Mouse (Mus musculus): ENCODE measurements around the gene Zfp382. TPM values are rescaled to one million over a fixed set of nuclear protein-coding genes. Genes with fewer than 3 reads are reported as not detected.
"Not testable (repeated sequence)": the region's sequence is repeated elsewhere in the genome, so short reads cannot be mapped to it uniquely, and the experiment has no call there.

The Zfp382 gene
- polyA plus RNA-seq, 1 experiment from 2014 or later, result 15.5 TPM

- Histone ChIP-seq H3K9ac (peak within 1 kb of the TSS; percentile 82), H3K9me3 (ENCODE audit: control insufficient read depth, low read length) (no peaks in the 10 kb centered on the region), H3K27ac (peak within 1 kb of the TSS; percentile 98), H3K4me2 (replicated peaks) (peak within 1 kb of the TSS; percentile 88), H3K4me1 (replicated peaks; ENCODE audit: control insufficient read depth, insufficient read depth, low read length) (peaks cover 23% of the 10 kb centered on the region), H3K36me3 (replicated peaks; ENCODE audit: control insufficient read depth, insufficient read depth) (peaks cover 6% of the 10 kb centered on the region), H3K27me3 (ENCODE audit: control insufficient read depth, insufficient read depth, low read length) (no peaks in the 10 kb centered on the region), H3K4me3 (replicated peaks; ENCODE audit: low read length) (peak within 1 kb of the TSS; percentile 63)
- ATAC-seq (ENCODE audit: low FRiP score), result peak; percentile 81
- under 1% methylated on average over 26 of the region's 26 CpGs for WGBS
- peak; percentile 94 for DNase-seq (ENCODE audit: low spot score)
Measured at GRCm38 (mm10) chr7:30094646-30095429, 26.9 kb upstream of the Zfp382 start, which contains the start of gene Zfp260. Gene Zfp260 (plus strand): TSS chr7:30094777.

- Histone ChIP-seq H3K27ac (peak overlapping the region; percentile 98), H3K9me3 (ENCODE audit: control insufficient read depth, low read length) (no peaks in the 10 kb centered on the region), H3K4me1 (replicated peaks; ENCODE audit: control insufficient read depth, insufficient read depth, low read length) (peaks cover 23% of the 10 kb centered on the region), H3K27me3 (ENCODE audit: control insufficient read depth, insufficient read depth, low read length) (no peaks in the 10 kb centered on the region), H3K9ac (peak overlapping the region; percentile 82), H3K36me3 (replicated peaks; ENCODE audit: control insufficient read depth, insufficient read depth) (peaks cover 14% of the 10 kb centered on the region), H3K4me2 (replicated peaks) (peak overlapping the region; percentile 88), H3K4me3 (replicated peaks; ENCODE audit: low read length) (peak overlapping the region; percentile 63)
- peak; percentile 31 for DNase-seq (ENCODE audit: low spot score)
- WGBS, result 4% methylated on average over 5 of the region's 5 CpGs
- ATAC-seq (ENCODE audit: low FRiP score), result no peak
Measured at GRCm38 (mm10) chr7:30095551-30096125, 26.1 kb upstream of the Zfp382 start.

- no peak overlapping the region for H3K27ac ChIP-seq
Measured at GRCm38 (mm10) chr7:30099297-30099696, 22.4 kb upstream of the Zfp382 start.

GRCm38 (mm10) chr7:30116076-30116475 lies 5.7 kb upstream of the Zfp382 start:
- ATAC-seq (ENCODE audit: low FRiP score) (no peak), DNase-seq (ENCODE audit: low spot score) (no peak)
- H3K9me3 ChIP-seq (ENCODE audit: control insufficient read depth, low read length), result 0 out of 2 replicates have a peak, but pooled peaks cover 12% of the 10 kb centered on the region
- WGBS, result 94% methylated on average over 5 of the region's 5 CpGs
- H3K4me2 ChIP-seq (replicated peaks), result no peak overlapping the region
- no peaks in the 10 kb centered on the region for H3K36me3 ChIP-seq (replicated peaks; ENCODE audit: control insufficient read depth, insufficient read depth)
- H3K4me1 ChIP-seq (replicated peaks; ENCODE audit: control insufficient read depth, insufficient read depth, low read length), result no peaks in the 10 kb centered on the region
- no peak overlapping the region for H3K4me3 ChIP-seq (replicated peaks; ENCODE audit: low read length)
- H3K27ac ChIP-seq, result no peak overlapping the region
- no peak overlapping the region for H3K9ac ChIP-seq
- H3K27me3 ChIP-seq (ENCODE audit: control insufficient read depth, insufficient read depth, low read length), result no peaks in the 10 kb centered on the region

More at GRCm38 (mm10) chr7:30099297-30099696, 22.4 kb upstream of the Zfp382 start:
- H3K9ac ChIP-seq, result no peak overlapping the region
- no peak overlapping the region for H3K4me3 ChIP-seq (replicated peaks; ENCODE audit: low read length)
- peaks cover 44% of the 10 kb centered on the region for H3K36me3 ChIP-seq (replicated peaks; ENCODE audit: control insufficient read depth, insufficient read depth)
- peaks cover 19% of the 10 kb centered on the region for H3K4me1 ChIP-seq (replicated peaks; ENCODE audit: control insufficient read depth, insufficient read depth, low read length)
- H3K27me3 ChIP-seq (ENCODE audit: control insufficient read depth, insufficient read depth, low read length), result no peaks in the 10 kb centered on the region
- 95% methylated on average over 13 of the region's 13 CpGs for WGBS
- H3K4me2 ChIP-seq (replicated peaks), result no peak overlapping the region
- DNase-seq (ENCODE audit: low spot score) (no peak), ATAC-seq (ENCODE audit: low FRiP score) (no peak)
- H3K9me3 ChIP-seq (ENCODE audit: control insufficient read depth, low read length), result peaks cover 19% of the 10 kb centered on the region

- H3K4me1 ChIP-seq (replicated peaks; ENCODE audit: control insufficient read depth, insufficient read depth, low read length); DNase-seq (ENCODE audit: low spot score); H3K36me3 ChIP-seq (replicated peaks; ENCODE audit: control insufficient read depth, insufficient read depth); H3K4me3 ChIP-seq (replicated peaks; ENCODE audit: low read length); H3K9ac ChIP-seq; H3K4me2 ChIP-seq (replicated peaks); H3K27me3 ChIP-seq (ENCODE audit: control insufficient read depth, insufficient read depth, low read length); ATAC-seq (ENCODE audit: low FRiP score); H3K27ac ChIP-seq: not testable (repeated sequence)
- WGBS, result 92% methylated on average over 12 of the region's 12 CpGs
- 0 out of 2 replicates have a peak, but pooled peaks cover 12% of the 10 kb centered on the region for H3K9me3 ChIP-seq (ENCODE audit: control insufficient read depth, low read length)
Measured at GRCm38 (mm10) chr7:30117935-30118334, 3.8 kb upstream of the Zfp382 start.

- Histone ChIP-seq H3K9me3 (ENCODE audit: control insufficient read depth, low read length) (no peaks in the 10 kb centered on the region), H3K4me2 (replicated peaks) (peak overlapping the region; percentile 73), H3K27me3 (ENCODE audit: control insufficient read depth, insufficient read depth, low read length) (no peaks in the 10 kb centered on the region), H3K4me3 (replicated peaks; ENCODE audit: low read length) (peak overlapping the region; percentile 84), H3K9ac (peak overlapping the region; percentile 85), H3K27ac (peak overlapping the region; percentile 78), H3K4me1 (replicated peaks; ENCODE audit: control insufficient read depth, insufficient read depth, low read length) (peaks cover 7% of the 10 kb centered on the region), H3K36me3 (replicated peaks; ENCODE audit: control insufficient read depth, insufficient read depth) (peaks cover 17% of the 10 kb centered on the region; the same call in 1 of the 2 replicates)
- ATAC-seq (ENCODE audit: low FRiP score), result no peak
- 5% methylated on average over 15 of the region's 15 CpGs for WGBS
- DNase-seq (ENCODE audit: low spot score), result peak; percentile 48
Measured at GRCm38 (mm10) chr7:30122188-30122530, 417 bp downstream of the Zfp382 start.

GRCm38 (mm10) chr7:30129900-30130299 lies 8.2 kb downstream of the Zfp382 start:
- no peaks in the 10 kb centered on the region for H3K4me1 ChIP-seq (replicated peaks; ENCODE audit: control insufficient read depth, insufficient read depth, low read length)
- ATAC-seq (ENCODE audit: low FRiP score) (no peak), DNase-seq (ENCODE audit: low spot score) (no peak)
- H3K27me3 ChIP-seq (ENCODE audit: control insufficient read depth, insufficient read depth, low read length), result no peaks in the 10 kb centered on the region
- peaks cover 86% of the 10 kb centered on the region for H3K36me3 ChIP-seq (replicated peaks; ENCODE audit: control insufficient read depth, insufficient read depth)
- no peak overlapping the region for H3K4me2 ChIP-seq (replicated peaks)
- H3K27ac ChIP-seq, result no peak overlapping the region
- 95% methylated on average over 8 of the region's 8 CpGs for WGBS
- H3K9me3 ChIP-seq (ENCODE audit: control insufficient read depth, low read length), result no peaks in the 10 kb centered on the region
- no peak overlapping the region for H3K9ac ChIP-seq
- no peak overlapping the region for H3K4me3 ChIP-seq (replicated peaks; ENCODE audit: low read length)

- no peak overlapping the region for H3K9ac ChIP-seq
- H3K27me3 ChIP-seq (ENCODE audit: control insufficient read depth, insufficient read depth, low read length), result no peaks in the 10 kb centered on the region
- H3K4me3 ChIP-seq (replicated peaks; ENCODE audit: low read length), result no peak overlapping the region
- 92% methylated on average over 4 of the region's 4 CpGs for WGBS
- H3K4me1 ChIP-seq (replicated peaks; ENCODE audit: control insufficient read depth, insufficient read depth, low read length), result no peaks in the 10 kb centered on the region
- ATAC-seq (ENCODE audit: low FRiP score) (no peak), DNase-seq (ENCODE audit: low spot score) (no peak)
- H3K36me3 ChIP-seq (replicated peaks; ENCODE audit: control insufficient read depth, insufficient read depth), result peaks cover 89% of the 10 kb centered on the region
- no peak overlapping the region for H3K4me2 ChIP-seq (replicated peaks)
- H3K27ac ChIP-seq, result no peak overlapping the region
- H3K9me3 ChIP-seq (ENCODE audit: control insufficient read depth, low read length), result no peaks in the 10 kb centered on the region
Measured at GRCm38 (mm10) chr7:30132396-30132795, 10.7 kb downstream of the Zfp382 start.

- DNase-seq (ENCODE audit: low spot score) (no peak), ATAC-seq (ENCODE audit: low FRiP score) (no peak)
- Histone ChIP-seq H3K27me3 (ENCODE audit: control insufficient read depth, insufficient read depth, low read length) (no peaks in the 10 kb centered on the region), H3K9ac (no peak overlapping the region), H3K36me3 (replicated peaks; ENCODE audit: control insufficient read depth, insufficient read depth) (peaks cover 58% of the 10 kb centered on the region), H3K4me2 (replicated peaks) (no peak overlapping the region), H3K4me3 (replicated peaks; ENCODE audit: low read length) (no peak overlapping the region), H3K4me1 (replicated peaks; ENCODE audit: control insufficient read depth, insufficient read depth, low read length) (no peaks in the 10 kb centered on the region), H3K27ac (no peak overlapping the region), H3K9me3 (ENCODE audit: control insufficient read depth, low read length) (no peaks in the 10 kb centered on the region)
- 90% methylated on average over 10 of the region's 10 CpGs for whole genome bisulfite sequencing
Measured at GRCm38 (mm10) chr7:30136826-30137225, 15.1 kb downstream of the Zfp382 start.

Data from hindbrain, embryonic 14.5 days (tissue).